Mouse (Mus musculus): Measurements from ENCODE around the gene 4930556J24Rik.
"Not testable (repeated sequence)": the region's sequence is repeated elsewhere in the genome, so short reads cannot be mapped to it uniquely, and the experiment has no call there.

4930556J24Rik gene

DNA sequence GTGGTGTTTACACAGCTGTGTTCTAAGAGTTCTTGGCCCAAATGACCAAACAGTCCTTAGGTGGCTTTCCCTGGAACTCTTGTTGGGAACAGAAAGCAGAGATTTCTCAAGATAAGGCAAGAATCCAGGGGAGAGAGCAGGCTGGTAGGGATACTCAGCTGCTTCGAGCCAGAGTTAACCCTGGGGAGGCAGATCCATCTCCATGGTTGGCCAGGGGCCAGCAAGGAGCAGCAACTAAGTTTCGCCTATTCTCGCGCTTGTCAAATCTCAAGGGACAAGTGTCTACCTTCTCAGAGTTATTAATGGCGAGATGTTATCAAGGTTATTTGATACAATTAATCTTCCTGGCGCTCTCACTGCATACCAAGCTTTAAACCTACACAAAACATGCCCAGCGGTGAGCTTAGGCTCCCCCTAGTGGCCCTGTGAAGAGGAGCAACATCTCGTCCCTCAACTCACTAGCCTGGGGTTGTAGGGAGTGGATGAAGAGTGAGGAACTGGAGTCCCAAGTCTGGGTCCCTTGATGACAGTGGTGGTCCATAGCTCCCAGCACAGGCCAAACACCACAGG lies 55.2 kb downstream of the 4930556J24Rik start:
- DNase-seq (ENCODE audit: low read depth, low spot score): no peak

DNA sequence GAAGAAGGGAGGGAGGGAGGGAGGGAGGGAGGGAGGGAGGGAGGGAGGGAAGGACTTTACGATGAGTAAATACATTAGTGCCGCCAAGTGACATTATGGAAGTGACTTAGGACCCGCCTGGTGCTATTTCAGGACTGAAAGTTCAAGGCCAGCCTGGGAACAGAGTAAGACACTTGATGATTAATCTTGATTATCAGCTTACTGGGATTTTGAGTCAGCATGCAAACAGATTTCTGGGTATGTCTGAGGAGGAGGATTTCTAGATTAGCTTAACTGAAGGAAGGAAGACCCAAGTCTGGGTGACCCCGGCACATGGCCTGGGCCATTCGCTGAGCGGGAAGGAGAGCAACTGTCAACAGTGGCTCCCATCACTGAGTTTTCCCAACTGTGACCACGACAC lies 56.1 kb downstream of the 4930556J24Rik start:
- DNase-seq (ENCODE audit: low read depth, low spot score): no peak

DNA sequence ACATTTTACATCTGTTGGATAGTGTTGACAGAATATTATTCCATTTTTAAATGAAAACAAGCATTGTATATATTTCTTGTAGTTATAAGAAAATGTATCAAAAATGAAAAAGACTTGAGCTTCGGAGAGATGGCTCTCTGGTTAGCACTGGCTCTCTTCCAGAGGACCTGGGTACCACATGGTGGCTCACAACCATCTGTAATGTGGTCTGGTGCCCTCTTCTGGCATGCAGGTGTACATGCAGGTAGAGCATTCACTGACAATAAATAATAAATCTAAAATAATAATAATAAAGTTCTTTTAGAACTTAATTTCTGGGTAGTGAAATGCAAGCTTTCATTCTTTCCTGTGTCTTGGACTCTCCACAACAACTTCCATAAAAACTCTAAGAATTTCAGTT lies 57.8 kb downstream of the 4930556J24Rik start:
- DNase-seq (ENCODE audit: low read depth, low spot score): no peak

DNA sequence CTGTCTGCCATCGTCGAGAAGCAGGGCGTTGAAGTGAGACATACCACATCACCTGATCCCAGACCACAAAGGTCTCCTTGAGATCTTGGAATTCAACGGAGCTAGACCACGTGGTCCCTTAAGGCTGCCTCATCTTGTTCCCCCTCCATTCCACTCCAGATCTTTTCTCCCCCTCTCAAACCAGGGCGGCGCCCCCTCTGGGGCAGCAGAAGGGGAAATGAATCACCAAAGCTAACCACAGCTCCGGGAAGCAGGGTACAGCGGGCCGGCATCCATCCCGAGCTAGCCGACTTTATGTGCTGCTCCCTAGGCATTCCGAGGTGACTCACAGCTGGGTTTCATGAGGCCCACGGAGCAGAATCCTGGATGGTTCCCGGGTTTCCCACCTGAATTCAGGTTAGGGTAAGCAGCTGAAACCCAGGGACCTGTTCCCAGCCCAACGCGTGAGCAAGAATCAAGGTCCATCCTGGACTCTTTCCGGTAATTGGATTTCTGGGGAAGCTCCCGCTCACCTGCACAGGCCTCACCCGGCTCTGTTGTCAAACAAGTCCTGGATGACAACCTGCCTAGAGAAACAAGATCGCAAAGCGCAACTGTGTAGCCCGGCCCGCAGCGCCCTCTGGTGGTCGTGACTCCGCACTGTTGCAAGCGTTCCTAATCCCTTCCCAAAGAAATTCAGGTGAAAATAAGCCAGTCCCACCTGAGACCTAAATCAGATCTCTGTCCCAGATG lies 62.3 kb downstream of the 4930556J24Rik start, which contains the start of gene Slc35e4:
TSS of gene Slc35e4 (minus strand) at position 556 of the 732 bp plus-strand sequence.
- DNase-seq (ENCODE audit: low read depth, low spot score): peak; percentile 29

DNA sequence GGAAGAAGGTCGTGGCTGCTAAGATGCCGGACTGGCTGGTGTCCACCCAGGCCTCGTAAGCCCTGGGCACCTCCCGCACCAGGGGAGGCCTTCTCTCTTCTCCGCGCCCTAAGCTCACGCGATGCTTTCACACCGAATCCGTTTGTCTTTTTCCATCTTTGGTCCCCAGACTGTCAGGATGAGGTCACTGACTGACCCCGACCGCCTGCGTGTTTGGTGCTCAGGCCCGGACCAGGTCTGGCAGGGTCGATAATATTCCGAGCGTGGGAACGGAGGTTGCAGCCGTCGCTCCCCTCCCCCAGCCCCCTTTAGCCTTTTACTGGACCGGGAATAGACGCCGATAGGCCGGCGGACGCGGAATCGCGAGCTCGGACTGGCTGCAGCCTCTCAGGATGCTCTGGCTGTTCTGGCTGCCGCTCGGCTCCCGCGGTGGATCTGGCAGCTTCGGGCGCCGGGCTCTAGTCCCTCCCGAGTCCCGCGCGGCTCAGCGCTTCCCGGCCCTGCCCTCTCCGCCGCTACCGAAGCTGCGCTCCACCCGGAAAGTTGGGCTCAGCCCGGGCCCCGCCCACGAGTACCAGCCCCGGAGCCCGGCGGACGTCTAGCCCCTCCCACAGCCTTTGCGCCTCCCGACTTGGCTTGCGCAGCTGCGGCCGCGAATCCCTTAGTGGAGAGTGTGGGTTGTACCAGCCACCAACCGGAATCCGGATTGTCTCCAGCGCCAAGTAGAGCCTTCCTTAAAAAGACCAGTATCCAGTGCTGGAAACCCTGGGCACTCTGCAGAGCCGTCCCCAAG lies 63.1 kb downstream of the 4930556J24Rik start:
- DNase-seq (ENCODE audit: low read depth, low spot score): peak; percentile 25

DNA sequence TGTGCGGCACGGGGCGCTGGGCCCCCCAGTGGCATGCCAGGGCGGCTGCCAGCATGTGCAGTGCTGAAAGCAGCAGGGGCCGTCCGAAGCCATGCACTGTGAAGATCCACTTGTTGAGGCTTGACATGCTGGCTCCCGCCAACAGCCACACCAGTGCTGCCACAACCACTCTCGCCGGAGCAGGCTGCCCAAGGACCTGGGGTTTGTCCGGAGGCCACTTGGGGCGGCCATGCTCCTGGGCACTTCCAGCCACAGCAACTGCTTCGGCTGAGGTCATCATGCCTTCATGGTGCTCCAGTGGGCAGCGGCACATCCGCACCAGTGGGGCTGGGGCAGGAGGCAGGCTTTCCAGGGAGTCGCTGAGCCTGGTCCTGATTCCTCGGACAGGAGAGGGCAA lies 63.7 kb downstream of the 4930556J24Rik start:
- no peak for DNase-seq (ENCODE audit: low read depth, low spot score)

DNA sequence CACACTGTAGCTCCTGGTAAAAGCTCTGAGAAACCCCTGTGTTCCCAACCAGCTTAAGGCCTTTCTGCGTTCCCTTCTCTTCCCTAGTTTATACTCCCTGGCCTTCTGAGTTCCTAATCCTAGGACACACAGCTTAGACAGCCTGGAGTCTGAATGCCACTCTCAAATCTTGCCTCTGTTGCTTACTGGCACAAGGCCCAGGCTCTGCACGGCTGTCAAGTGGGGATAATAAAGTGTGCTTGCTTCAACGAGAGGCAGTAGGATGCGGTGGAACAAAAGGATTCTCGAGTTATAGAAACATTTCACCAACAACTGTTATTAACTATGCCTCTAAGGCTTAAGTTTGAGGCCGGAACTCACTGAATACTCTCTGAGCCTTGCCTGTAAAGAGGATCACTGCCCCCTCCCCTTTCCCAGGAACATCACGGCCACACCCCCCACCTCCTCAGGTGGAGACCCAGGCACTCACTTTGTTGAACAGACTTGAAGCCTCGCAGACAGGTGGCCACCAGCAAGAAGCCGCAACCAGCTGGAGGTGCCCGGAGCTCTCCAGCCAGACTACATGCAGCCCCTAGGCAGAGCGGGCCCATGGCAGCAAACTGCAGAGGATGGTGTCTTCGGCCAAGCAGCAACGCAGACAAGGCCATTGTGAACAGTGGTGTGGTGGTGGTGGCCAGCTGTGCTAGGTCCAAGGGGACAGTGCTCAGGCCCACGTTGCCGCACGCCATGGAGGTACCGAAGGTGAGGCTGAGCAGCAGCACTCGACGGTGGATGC lies 64.3 kb downstream of the 4930556J24Rik start:
- DNase-seq (ENCODE audit: low read depth, low spot score): no peak

DNA sequence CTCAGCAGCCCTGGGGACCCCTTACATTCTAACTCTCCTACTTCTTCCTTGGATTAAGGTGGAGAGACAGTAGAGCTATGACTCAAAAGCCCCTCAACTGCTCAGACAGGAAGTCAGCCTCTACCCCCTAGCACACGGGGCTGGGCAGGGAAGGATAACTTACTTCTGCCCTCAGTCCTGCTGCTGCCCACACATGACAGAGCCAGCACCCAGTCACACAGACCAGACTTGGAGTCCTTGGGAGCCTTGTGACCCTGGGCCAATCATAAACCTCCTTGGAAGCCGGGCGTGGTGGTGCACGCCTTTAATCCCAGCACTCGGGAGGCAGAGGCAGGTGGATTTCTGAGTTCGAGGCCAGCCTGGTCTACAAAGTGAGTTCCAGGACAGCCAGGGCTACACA lies 65.1 kb downstream of the 4930556J24Rik start:
- not testable (repeated sequence) for DNase-seq (ENCODE audit: low read depth, low spot score)

DNA sequence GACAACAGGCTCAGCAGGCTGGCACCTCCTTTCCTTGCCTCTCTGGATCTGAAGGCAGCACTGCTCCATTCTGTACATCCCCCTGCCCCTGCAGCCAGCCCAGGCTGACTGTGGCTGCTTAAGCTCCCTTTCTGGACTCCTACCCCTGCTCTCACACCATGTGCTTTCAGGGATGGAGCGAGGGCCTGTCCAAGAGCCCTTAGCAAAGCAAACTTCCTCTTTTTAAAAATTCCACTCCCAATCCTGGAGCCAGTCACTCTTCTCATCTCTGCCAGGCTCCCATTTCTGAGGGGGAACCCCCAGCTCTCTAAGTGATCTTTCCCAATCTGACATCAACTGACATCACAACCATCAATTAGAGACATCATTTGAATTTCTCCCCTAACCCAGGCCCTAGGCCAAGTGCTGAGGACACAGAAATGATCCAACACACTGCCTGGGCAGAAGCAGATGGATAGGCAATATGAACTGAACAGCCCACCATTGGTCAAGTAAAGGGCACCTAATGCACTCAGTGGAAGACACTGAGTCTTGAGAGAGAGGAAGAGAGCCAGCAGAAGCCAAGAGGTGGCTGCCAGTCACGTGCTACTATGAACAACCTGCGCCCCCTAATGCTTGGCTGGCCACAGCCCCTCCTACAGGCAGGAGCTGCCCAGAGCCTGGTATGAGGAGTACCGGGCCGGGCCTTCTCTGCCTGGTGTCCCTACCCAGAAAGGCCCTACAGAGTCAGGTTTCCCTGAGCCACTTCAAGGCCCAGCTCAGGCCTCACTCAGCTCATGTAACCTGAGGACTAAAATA lies 65.9 kb downstream of the 4930556J24Rik start:
- no peak for DNase-seq (ENCODE audit: low read depth, low spot score)

DNA sequence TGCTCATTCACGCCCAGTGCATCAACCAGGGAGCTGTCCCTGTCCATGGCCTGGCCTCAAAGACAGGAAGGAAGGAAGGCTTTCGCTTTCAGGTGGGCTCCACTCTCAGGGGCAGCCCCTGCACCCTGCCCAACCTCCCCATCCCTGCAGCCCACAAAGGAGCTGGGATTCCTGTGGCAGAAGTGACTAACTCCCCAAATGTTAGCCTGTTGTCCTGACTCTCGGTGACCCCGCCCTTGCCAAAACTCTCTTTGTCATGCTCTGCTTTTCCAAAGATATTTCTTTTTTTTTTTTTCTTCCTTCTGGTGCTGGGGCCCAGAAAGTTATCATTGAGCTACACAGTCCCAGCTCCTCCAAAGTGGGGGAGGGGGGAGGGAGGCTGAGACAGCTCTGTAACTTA lies 67.3 kb downstream of the 4930556J24Rik start:
- no peak for DNase-seq (ENCODE audit: low read depth, low spot score)

DNA sequence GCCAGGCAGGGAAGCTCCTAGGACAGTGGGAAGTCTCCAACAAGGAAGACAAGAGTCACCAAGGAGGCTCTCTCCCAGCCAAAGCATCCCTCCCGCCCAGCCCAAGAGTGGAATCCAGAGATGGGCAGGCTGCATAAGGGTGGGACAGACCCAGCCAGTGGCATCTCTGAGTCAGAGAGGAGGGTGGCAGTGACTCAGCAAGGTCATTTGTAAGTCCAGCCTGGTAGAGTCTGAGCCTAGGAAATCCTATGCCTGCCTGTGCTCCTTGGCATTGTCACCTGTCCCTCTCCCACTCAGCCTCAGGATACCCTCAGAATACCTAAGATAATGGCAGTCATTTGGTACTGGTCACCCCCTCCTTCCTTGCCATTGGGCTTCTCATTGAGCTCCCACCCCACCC lies 71.1 kb downstream of the 4930556J24Rik start:
- no peak for DNase-seq (ENCODE audit: low read depth, low spot score)

DNA sequence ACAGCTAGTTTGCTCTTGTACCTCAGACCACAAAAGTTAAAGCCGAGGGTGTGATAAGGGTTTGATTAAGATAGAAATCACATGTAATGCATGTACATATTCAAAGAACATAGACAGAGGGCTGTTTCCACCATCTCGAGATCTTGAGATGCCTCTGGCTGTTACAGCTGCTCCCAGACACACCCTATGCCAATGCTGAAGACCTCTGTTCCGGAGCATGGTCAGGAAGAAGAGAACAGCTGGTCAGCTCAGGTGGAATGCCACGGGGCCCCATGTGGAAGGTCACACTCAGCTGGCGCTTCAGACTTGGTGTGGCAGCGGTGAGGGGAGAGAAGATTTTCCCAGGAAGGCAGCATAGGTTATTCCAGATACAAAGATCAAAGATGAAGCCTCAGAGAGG lies 71.9 kb downstream of the 4930556J24Rik start:
- no peak for DNase-seq (ENCODE audit: low read depth, low spot score)

DNA sequence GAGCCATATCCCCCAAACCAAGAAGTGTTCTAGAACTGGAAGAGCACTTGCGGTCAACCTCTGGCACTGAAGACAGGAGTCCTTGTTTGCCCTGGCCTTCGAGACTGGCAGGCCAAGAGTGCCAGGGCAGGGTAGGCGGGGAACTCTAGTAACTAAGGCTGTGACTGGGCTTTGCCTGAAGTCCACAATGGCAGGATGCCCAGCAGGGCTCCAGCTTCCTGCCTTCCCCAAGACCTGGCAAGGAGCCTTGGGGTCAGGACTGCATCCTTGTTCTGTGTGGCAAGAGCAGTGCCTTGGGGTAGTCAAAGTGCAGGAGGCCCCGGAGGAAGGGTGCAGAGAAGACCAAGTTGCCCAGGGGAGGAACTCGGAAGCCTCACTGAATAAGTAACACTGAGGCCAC lies 73.5 kb downstream of the 4930556J24Rik start:
- DNase-seq (ENCODE audit: low read depth, low spot score): no peak

DNA sequence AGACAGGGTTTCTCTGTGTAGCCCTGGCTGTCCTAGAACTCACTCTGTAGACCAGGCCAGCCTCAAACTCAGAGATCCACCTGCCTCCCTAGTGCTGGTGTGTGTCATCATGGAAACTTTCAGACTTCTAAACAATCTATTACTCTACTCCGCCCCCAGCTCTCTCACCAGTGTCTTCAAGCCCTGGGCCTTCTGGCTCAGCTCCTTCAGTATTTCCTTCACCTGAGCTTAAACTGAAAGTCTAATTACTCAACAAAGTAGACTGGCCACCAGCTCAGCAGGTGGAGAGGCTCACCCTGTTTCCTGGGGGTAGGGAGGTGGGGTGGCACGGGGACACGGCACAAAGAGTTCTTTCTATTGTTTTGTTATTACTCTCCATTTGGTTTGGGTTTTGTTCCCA lies 74.1 kb downstream of the 4930556J24Rik start:
- DNase-seq (ENCODE audit: low read depth, low spot score): no peak

DNA sequence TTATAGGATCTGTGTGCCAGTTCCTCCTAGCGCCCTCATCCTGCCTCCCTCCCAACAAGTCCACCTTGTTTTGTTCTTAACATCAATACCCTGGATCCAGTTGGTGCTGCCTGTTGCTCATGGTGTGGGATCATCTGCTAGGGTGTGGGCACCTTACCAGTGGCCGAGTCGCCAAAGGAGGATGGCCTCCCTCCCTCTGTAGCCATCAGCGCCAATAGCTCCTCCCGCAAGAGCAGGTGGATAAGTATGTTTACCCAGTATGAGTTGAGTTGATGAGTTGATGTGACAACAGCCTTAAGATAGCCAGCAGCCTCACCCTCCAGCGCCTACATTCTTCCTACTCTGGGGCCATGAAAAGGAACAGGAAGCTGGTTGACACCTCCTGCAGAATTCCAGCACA lies 76.3 kb downstream of the 4930556J24Rik start:
- no peak for DNase-seq (ENCODE audit: low read depth, low spot score)

DNA sequence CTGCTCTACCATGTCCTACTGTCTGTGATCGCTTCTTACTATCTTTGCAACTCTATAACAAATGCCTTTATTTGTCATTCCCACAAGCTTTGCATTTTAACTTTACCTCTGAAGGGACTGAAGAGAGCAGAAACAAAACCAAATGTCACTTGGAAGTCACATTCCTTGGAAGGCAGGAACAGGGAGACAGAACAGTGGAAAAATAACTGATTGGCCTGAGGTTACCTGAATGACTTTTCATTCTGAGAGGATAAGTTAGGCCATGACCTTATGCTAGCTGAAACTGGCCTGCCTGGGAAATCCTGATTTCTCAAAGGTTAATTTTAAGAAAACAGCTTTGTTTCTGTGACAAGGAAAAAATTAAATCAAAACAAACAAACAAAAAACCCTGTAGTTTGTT lies 80.6 kb downstream of the 4930556J24Rik start:
- no peak for DNase-seq (ENCODE audit: low read depth, low spot score)

DNA sequence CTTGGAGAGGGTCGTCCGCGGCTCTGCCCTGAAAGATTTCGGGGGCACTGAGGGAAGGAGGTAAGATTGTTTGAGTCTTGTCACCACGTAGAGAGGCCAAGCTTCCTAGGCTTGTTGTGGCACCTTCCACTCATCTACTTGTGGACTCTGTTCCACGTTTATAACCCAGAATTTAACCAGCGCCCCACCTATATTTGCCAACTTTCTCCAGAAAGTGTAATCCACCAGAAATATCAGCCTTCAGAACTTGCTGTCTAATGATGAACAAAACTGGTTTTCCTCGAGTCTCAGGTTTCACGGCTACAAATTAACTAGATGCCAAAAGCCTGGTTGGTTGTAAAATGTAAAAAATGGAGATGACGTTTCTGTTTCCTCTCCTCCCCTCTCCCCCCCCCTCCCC lies 81.1 kb downstream of the 4930556J24Rik start:
- no peak for DNase-seq (ENCODE audit: low read depth, low spot score)

DNA sequence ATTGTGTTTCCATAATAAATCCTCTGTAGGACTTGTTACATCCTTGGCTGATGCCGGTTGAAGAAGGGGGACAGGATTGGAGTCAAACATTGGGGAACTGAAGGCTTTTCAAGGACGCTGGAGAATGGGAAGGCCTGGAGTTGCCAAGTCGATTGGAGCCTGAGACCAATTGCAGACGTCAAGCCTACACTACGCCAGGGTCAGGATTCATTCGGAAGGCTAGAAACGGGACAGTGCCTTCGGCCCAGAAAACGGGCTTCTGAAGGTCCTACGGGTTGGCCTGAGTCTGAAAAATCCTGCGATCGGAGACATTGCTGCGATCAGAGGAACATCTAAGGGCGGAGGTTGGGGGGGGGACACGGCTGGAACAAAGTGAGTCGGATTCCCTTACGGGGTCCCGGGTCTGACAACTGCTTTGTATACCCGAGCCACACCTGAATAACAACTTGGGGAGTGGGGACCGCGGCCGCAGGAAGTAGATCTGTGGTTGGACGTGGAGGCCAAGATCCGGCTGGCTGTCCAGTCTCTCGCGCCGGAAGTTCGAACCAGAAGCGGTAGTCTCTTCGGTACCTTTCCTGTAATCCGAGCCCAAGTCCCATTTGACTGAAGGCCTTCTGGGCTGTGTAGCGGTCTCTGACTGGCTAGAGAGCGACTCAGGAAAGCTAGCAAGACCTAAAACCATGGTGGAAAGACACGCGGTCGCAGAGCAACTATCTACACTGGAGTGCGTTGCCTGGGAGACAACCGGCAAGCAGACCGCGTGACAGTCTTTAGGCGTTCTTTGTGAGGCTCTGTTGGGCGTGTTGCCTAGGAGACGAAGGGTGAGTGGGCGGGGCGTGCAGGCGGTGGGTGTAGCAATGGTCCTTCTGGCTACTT lies 81.9 kb downstream of the 4930556J24Rik start, which contains the start of the genes 4921536K21Rik and Dusp18:
TSS of gene 4921536K21Rik (minus strand) at position 693 of the 876 bp plus-strand sequence.
TSS of gene Dusp18 (plus strand) at position 835 of the 876 bp plus-strand sequence.
- peak; percentile 61 for DNase-seq (ENCODE audit: low read depth, low spot score)

DNA sequence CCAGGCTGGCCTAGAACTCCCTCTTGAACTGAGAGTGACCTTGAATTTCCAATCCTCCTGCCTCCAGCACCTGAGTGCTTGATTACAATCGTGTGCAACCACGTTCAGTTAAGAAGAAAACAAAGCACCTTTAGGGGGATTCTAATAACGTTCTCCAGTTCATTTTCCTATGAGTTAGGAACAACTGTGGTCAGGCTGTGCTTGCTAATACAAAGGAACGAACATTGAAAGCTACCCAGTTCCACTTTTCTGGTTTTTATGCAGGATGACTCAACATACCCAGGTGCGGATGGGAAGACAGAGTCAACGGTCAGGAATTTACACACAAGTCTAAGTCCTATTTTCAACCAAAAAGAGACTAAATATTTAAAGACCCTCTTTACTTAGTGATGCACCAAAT lies 82.6 kb downstream of the 4930556J24Rik start:
- no peak for DNase-seq (ENCODE audit: low read depth, low spot score)

Data from c-Kit-negative CD71-positive TER-119-positive erythroid progenitor cells, embryonic 14.5 days (primary cell).